Mouse (Mus musculus) layer of hippocampus, adult 11-12 months (tissue): ENCODE results near the gene Hoxb6.

ENCODE experiments used
- DNase-seq: peaks from one replicate; pipeline ENCODE4 v3.0.0; 2022; ENCODE audit warnings: low spot score

Hoxb6 gene

DNA sequence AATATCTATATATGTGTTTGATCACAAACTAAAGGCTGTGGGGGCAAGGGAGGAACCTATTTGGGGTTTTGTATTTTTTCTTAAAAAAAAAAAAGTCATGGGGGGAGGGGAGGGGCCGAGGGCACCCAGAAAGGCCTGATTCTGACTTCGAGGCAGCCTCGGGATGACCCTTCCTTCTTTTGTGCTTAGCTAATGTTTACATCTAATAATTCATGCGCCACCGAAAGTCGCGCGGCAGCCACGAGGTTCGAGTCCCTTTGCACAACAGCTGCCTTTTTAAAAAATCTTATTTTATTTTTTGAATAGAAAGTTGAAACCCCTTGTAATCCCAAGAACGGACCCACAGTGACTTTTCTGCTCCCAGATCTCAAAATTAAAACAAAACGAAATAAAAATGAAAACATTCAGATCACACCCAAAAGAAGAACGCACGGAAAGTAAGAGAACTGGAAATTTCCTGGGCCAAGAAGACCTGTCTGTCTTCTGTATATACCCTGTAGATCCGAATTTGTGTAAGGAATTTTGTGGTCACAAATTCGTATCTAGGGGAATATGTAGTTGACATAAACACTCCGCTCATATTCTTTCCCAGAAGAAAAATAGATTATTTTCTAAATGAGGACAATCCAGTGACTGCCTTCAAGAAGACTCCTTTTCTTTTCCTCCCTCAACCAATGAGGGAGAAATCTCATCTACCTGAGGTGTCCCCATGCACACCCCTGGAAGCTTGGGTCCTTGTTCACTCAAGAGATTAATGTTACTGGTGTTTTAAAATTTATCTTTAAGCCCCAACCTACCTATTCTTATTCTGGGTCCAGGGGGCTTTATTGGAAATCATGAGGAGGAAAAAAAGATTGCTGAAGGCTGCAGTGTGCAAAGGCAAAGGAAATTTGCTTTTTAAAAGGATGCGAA is 24.7 kb downstream of the Hoxb6 start:
- DNase-seq = no peak

DNA sequence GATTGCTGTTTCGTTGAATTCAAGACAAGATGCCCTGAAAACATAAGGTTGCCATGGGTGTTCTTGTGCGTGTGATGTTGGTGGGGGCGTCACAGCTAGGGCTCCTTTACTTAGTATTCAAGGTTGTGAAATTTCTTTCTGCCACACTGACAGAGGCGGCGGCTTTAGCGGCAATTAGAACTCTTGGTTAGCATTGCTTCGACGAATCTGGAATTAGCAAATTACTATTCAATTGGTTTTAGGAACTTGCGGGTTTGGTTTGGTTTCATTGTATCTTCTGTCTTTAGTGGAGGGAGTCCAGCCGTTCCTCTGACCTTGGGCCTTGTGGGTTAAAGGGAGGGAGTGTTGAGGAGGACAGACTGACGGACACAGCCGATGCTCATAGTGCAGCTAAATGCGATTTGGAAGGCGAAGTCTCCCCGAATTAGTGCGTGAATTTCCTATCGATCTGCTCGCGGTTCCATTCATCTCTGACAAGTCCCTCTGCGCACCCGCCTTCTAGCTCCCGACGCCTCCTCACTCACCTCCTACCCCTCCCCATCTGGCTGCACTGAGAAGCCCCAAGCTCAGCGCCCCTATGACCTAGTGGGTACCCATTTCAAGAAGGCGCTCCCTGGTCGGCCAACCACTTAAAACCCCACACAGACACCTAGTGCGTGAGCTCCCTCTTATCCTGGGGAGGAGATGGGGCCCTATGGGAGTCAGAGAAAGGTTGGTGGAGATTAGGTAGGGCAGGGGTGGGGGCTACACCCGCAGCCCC is 25.5 kb downstream of the Hoxb6 start, which contains the start of gene Hoxb4:
Gene Hoxb4, plus strand, starts transcription at position 660 of the 760 bp plus-strand sequence.
- DNase-seq = no peak

DNA sequence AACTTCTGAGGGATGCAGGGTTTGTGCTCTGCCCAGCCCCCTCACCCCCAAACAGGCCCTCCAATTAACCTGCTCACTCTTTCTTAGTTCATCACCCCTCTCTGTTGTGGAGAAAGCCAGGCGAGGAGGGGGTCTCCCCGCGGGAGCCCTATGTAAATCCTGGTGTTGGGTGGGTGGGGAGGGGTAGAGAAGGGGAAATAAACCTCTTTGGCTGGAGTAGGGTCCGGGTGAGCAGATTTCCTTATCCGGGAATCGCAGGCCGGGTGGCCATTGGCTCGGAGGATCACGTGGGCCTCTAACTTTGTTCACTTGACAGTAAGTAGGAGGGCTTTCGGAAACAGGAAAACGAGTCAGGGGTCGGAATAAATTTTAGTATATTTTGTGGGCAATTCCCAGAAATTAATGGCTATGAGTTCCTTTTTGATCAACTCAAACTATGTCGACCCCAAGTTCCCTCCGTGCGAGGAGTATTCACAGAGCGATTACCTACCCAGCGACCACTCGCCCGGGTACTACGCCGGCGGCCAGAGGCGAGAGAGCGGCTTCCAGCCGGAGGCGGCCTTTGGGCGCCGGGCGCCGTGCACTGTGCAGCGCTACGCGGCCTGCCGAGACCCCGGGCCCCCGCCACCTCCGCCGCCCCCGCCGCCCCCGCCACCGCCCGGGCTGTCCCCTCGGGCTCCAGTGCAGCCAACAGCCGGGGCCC is 26.2 kb downstream of the Hoxb6 start:
- DNase-seq = no peak

DNA sequence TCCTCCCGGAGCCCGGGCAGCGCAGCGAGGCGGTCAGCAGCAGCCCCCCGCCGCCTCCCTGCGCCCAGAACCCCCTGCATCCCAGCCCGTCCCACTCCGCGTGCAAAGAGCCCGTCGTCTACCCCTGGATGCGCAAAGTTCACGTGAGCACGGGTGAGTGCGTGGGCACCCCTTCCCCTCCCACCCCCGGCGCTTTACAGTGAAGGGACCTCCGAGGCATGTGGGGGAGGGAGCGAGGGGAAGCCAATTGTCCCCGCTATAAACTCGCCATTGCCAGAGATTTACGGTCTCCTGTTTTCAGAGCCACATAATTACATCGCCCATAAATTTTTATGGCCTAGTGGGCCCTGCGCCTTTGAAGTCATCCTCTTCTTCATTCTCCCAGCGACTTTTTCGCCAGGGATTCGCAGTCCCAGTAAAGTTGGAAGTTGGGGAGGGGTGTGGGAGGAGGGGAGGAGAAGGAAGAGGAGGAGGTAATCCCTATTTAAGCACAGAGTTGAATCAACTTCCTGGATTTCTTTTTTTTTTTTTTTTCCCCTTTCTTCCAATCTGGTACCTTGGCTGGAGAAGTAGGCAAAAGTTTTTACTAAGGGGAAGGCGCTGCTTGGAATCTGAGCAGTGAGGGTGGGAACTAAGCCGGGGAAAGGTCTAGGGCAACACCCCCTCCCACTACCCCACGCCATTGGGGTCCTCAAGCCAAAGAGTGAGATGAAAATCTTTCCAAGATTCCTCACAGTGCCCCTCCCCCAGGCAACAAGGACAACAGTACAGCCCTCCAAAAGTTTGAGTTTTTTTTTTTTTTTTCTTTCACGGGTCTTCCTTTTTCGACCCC is 27.0 kb downstream of the Hoxb6 start:
- DNase-seq = no peak

DNA sequence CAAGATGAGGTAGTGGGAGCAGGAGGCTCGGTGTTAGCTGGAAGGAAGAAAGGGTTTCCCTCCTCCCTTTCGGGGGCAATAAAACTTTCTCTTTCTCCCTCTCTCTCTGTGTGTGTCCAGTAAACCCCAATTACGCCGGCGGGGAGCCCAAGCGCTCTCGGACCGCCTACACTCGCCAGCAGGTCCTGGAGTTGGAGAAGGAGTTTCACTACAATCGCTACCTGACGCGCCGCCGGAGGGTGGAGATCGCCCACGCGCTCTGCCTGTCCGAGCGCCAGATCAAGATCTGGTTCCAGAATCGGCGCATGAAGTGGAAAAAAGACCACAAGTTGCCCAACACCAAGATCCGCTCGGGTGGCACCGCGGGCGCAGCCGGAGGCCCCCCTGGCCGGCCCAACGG is 27.6 kb downstream of the Hoxb6 start:
- no peak for DNase-seq

DNA sequence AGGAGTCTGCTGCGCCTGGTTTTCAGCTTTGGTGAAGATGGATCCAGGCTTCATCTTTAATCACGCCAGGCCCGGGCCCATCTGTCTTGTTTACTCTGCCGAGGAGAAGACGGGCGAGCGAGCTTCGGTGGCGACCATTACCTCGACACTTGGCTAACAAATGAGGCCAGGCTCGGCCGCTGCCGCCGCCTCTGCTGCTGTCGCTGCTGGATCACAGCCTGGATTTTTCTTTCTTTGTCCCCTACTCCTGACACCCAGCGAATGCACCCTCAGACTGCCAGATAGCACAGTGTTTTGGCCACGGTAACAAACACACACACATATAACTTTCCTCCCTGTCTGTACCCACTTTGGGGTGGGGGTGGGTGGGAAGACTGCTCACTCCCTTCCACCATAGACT is 28.4 kb downstream of the Hoxb6 start:
- DNase-seq = no peak

DNA sequence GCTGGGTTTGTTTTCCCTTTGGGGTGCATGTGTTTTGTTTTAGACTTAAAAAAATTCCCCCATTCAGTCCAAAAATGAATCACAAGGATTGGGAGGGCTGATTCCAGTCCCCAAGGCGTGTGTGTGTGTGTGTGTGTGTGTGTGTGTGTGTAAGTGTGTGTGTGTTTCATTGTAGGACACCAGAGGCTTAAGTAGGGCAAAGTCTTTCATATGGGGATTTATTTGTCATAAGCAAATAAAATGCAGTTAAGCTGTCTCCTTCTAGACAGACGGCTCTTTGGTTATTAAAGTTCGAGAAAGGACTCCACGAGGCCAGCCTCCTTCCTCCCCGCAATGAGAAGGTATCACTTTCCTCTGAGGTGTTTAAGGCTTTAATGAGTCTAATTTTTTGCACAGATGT is 29.6 kb downstream of the Hoxb6 start:
- no peak for DNase-seq

DNA sequence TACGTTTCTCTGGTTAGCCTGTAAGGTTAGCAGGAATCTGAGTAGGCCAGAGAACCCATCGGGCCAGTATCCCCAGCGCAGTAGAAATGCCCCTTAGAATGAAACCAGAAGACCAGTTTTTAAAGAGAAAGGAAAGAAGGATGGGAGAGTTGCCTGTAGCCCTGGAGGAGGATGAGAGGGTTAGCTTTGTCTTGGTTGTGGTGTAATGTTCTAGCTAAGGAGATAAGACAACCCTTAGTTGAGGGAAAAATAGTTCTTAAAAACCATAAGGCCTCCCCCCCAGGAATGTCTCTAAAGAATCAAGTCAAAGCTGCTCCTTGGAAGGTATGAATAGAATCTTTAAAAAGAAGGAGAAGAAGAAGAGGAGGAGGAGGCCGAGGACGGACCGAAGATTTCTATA is 30.5 kb downstream of the Hoxb6 start:
- DNase-seq = no peak

DNA sequence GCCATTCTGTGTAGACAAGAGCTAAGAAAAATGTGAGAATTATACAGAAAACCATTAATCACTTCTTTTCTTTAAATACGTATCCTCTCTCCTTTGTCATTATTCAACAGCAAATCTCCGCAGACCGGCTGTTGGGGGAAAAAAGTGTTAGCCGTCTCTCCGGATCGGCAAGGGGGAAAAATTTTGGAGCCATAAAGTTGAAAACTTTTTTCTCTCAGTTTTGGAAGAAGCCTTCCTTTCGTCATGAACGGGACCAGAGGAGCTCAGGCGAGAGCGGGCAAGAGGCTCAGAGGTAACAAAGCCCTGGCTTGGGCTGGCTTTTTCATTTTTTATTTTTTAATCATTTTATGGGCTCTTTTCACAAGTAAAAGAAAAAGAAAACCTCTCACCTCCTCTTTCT is 30.9 kb downstream of the Hoxb6 start, which contains the start of gene Hoxb3:
Gene Hoxb3, plus strand, starts transcription at position 173 of the 400 bp plus-strand sequence.
- DNase-seq = no peak

DNA sequence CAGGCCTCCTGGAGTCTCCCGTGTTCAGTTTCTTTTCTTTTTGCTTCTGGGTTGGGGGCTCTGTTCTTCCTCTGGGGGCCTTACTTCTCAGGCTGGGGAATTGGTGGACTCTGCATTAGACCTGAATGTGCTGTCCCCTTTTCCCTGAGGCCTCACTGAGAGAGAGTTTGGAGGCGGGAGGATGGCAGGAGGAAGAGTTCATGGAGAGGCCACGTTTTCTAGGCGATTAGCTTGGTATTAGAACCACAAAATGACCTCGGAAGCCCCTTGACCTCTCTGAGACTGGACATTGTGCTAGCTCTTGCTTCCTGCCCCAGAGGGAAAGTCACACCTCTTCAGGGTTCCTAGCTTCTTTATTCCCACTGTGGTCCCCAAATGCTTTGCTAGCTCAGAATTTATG is 31.8 kb downstream of the Hoxb6 start:
- DNase-seq = no peak

DNA sequence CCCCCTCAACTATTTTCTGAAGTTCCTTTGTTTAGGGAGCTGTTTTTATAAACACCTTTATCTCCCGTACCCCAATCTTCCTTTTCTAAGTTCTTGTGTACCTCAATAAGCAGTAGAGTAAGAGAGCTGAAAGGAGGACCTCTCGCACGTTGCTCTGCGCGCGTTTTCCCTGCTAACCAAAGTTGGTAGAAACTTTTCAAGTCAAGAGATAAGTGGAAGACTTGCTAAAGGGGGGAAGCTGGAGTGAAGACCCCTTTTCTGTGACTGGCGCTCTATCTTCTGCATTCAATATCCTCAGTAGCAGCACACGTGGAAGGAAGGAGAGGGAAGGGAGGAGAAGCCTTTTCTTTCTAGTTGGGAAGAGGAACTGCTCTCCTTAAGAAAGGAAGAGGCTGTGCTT is 32.7 kb downstream of the Hoxb6 start:
- no peak for DNase-seq

DNA sequence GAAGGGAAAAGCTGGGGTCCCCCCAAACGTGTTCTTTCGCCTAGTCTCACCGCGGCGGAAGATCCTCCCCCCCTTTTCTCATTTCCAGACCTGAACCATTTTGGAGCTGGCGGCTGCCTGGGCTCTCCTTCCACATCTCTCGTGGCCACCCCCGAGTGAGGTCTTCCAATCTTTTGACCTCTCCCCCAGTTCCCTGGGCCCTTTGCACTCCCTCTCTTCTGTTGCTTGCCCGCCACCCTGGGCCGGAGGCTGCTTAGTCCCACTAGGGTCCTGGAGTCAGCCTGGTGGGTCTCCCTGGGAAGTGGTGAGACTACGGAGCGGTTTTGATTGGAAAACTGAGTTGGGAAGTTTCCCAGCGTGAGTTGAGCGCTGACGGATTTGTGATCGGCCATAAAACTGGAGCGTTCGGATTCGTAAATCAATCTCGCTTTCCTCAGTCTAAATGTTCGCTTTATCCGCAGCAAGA is 33.5 kb downstream of the Hoxb6 start:
- DNase-seq = no peak

DNA sequence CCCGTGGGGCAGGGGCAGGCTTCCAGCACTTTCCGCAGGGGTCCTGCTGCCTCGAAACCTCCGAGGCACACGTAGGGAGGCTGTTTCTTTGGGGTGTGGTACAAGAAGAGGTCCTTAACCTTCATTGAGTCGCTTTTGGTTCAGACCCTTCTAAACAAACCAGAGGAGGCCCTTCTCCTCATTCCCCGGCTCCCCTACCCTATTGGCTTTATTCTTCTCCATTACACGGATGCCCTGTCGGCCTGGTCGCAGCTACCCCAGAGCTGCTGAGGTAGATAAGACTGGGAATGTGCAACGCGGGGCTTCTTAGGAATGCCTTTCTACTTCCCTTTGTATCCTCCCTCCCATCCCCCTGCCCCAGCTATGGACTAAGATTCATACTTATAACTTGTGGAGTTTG is 34.4 kb downstream of the Hoxb6 start:
- no peak for DNase-seq

DNA sequence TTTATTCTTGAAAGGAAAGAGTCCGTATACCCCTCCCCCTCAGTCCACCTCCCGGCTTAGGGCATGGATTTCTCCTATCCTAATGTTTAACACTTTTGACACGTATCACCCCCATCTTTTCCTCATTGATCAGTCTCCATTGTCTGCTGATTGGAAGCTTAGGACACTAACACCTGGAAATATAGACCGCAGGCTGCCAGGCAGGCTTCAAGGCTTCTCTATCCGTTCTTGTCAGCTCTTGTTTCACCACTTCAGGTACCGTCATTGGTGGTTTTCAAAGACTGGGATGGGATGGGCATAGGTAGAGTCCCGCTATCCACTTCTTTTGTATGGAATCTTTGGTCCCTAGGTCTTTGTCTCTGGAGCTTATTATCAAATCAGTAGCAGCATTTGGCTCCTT is 34.8 kb downstream of the Hoxb6 start:
- DNase-seq = no peak

DNA sequence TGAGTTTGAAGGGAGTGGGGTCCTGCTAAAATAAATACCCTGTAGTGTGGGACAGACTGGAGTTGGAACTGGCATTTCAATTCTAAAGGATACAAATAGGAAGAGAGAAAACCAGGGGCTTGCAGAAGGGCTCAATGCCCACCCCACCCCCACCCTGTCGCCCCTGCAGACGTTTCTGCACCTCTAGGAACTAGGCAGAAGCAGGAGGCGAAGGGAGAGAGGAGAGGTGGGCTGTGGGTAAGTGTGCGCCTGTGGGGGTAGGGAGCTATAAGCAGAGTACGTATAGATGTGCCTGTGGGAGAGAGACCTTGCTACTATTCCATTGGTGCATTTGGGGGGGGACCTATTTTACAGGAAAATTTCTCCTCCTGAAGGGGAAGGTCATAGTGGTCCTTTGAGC is 35.5 kb downstream of the Hoxb6 start:
- no peak for DNase-seq

DNA sequence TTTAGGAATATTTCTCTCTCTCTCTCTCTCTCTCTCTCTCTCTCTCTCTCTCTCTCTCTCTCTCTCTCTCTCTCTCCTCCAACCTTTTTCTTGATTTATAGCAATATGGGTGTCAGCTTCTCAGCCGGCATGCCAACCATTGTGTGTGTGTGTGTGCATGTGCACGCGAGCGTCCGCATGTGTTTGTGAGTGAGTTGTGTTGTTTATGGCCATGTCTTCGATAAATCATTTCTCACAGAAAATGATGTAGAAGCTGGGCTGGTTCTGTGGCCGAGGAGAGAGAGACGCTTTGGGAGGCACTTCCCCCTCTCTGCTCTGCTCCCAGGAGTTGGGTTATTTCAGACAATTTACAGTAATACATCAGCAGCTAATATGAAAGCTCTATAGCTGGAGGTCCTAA is 36.3 kb downstream of the Hoxb6 start:
- no peak for DNase-seq

DNA sequence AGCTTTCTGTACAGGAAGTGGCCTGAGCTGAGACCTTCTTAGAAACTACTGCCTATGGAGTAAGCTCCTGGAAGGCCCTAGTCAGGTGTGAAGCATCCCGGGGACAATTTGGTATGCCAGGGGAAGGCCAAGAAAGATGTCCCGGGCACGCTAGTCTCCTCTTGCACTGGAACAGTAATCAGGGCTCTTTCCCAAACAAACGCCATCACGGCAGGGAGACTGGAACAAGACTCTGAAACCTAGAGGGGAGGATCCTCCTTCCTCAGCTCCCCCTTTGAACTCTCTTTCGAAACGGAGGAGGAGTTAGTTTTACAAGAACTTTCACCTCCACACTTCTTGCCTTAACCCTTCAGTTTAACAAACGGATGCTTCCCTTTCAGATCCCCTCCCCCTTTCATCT is 39.8 kb downstream of the Hoxb6 start:
- DNase-seq = no peak

DNA sequence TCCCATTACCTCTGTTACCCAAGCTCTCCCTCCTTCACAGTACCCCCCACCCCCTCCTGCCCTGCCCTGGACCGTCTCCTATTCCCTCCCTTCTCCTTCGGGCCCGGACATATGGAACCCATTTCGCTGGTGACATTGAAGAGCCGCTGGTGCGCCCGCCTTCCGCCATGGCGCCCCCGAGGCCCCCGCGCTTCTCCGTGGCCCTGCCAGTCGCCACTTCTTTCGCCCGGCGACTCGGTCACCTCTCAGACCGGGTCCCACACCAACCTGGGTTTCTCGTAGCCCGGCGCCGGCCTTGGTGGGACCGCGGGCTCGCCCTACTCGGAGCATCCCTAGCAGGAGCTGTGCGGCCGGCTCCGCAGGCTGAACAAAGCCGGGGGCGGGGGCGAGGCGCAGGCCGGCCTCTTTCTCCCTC is 40.3 kb downstream of the Hoxb6 start:
- no peak for DNase-seq

DNA sequence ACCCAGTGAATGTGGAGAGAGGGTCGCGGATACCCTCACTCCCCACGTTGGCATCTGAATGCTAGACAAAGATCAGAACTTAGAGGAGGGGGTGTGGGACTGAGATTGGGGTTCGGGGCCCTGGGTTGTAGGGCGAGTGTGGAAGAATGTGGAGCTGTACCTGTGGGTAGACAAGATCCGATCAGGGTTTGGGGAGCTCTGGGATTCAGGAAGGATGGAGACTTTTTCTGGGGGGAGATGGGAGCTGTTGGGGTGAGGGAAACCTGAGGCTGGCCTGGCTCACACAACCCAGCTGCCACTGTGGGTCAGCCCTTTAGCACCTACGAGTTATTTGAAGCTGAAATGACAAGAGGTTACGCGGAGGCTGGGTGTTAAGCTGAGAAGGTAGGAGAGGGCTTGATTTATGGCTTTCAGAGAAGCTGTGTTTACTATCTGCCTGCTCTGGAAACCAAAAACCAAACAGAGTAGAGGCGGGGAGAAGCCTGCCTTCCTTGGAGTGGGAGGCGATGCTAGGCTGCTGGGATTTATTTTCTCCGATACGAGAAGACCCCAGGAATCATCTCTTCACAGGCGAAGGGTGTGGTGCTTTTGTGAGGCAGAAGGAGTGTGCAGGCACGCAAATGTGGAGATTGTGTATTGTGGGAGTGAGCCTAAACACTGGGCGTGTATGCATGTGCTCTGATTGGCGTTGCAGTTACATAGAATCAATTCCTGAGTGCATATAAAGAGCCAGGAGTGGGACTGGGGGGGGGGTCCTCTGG is 41.1 kb downstream of the Hoxb6 start:
- DNase-seq = no peak

DNA sequence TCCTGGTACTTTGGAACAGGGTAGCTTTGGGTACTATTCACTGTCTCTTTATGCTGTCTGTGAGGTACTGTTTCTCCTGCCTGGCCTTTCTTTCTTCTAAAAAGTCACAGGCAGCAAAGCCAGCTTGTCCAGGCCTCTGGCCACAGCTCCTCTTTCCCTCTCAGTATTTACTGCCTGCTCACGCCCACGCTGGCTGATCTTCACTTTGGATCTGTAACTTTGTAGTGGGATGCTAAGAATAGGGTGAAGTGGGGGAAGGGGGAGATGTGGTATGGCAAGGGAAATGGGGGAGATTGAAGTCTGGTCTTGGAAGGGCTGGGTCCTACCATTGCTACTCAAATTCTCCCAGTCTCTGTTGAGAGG is 41.7 kb downstream of the Hoxb6 start:
- DNase-seq = no peak

DNA sequence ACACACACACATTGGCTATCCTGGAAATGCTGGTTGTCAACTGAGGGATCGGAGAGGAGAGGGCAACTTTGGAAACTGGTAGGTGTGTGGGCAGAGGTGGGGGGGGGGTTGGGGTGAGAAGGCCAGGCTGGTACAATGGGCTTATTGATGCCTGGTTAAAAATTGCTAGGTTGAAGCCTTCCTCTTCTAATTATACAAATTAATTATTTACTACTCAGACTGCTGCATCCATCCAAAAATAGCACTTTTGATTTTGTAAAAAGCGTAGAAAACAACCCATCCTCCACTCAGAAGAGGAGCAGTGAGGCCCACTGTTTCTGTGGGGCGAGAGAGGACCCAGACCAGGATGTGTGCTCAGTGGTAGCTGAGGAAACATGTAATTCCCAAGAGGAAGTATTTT is 42.7 kb downstream of the Hoxb6 start:
- DNase-seq = no peak
